Mouse (Mus musculus): Measurements from ENCODE around the gene Chmp3. TPM values are rescaled to one million over a fixed set of nuclear protein-coding genes. Genes with fewer than 3 reads are reported as not detected.

Chmp3 gene
- polyA plus RNA-seq, 1 experiment, result not detected

GRCm38 (mm10) chr6:71583198-71583597 is 39.6 kb downstream of the Chmp3 start:
- Histone ChIP-seq H3K27ac (ENCODE audit: insufficient read depth, low read depth, low read length) (no peak overlapping the region), H3K4me3 (ENCODE audit: insufficient read depth, low read depth, low read length) (no peak overlapping the region), H3K4me1 (ENCODE audit: control insufficient read depth, insufficient read depth, low read length) (no peaks in the 10 kb centered on the region)
- 24% methylated on average over 4 of the region's 4 CpGs for WGBS
- TF ChIP-seq CTCF (IDR thresholded peaks at IDR 0.05; ENCODE audit: insufficient read depth, low read depth, low read length), result no peak
- no peak for TF ChIP-seq POLR2A (IDR thresholded peaks at IDR 0.05; ENCODE audit: insufficient read depth, low read depth, low read length)

- WGBS, result 100% methylated on average over 1 of the region's 1 CpGs
- H3K4me1 ChIP-seq (ENCODE audit: control insufficient read depth, insufficient read depth, low read length), result no peaks in the 10 kb centered on the region
- TF ChIP-seq CTCF (IDR thresholded peaks at IDR 0.05; ENCODE audit: insufficient read depth, low read depth, low read length) (no peak), POLR2A (IDR thresholded peaks at IDR 0.05; ENCODE audit: insufficient read depth, low read depth, low read length) (no peak)
- no peak overlapping the region for H3K27ac ChIP-seq (ENCODE audit: insufficient read depth, low read depth, low read length)
- no peak overlapping the region for H3K4me3 ChIP-seq (ENCODE audit: insufficient read depth, low read depth, low read length)
Observed at GRCm38 (mm10) chr6:71589401-71589800, 45.8 kb downstream of the Chmp3 start.

- WGBS, result 95% methylated on average over 4 of the region's 4 CpGs
- TF ChIP-seq CTCF (IDR thresholded peaks at IDR 0.05; ENCODE audit: insufficient read depth, low read depth, low read length), result no peak
- no peak for TF ChIP-seq POLR2A (IDR thresholded peaks at IDR 0.05; ENCODE audit: insufficient read depth, low read depth, low read length)
- H3K27ac ChIP-seq (ENCODE audit: insufficient read depth, low read depth, low read length), result no peak overlapping the region
- H3K4me3 ChIP-seq (ENCODE audit: insufficient read depth, low read depth, low read length), result no peak overlapping the region
- H3K4me1 ChIP-seq (ENCODE audit: control insufficient read depth, insufficient read depth, low read length), result no peaks in the 10 kb centered on the region
Observed at GRCm38 (mm10) chr6:71590154-71590553, 46.6 kb downstream of the Chmp3 start.

- TF ChIP-seq CTCF (IDR thresholded peaks at IDR 0.05; ENCODE audit: insufficient read depth, low read depth, low read length) (no peak), POLR2A (IDR thresholded peaks at IDR 0.05; ENCODE audit: insufficient read depth, low read depth, low read length) (no peak)
- H3K4me1 ChIP-seq (ENCODE audit: control insufficient read depth, insufficient read depth, low read length), result no peaks in the 10 kb centered on the region
- 84% methylated on average over 3 of the region's 3 CpGs for WGBS
- no peak overlapping the region for H3K4me3 ChIP-seq (ENCODE audit: insufficient read depth, low read depth, low read length)
- no peak overlapping the region for H3K27ac ChIP-seq (ENCODE audit: insufficient read depth, low read depth, low read length)
Observed at GRCm38 (mm10) chr6:71607756-71608155, 64.2 kb downstream of the Chmp3 start.

GRCm38 (mm10) chr6:71608994-71609393 is 65.4 kb downstream of the Chmp3 start:
- H3K4me3 ChIP-seq (ENCODE audit: insufficient read depth, low read depth, low read length), result no peak overlapping the region
- TF ChIP-seq POLR2A (IDR thresholded peaks at IDR 0.05; ENCODE audit: insufficient read depth, low read depth, low read length), result no peak
- no peak for TF ChIP-seq CTCF (IDR thresholded peaks at IDR 0.05; ENCODE audit: insufficient read depth, low read depth, low read length)
- H3K4me1 ChIP-seq (ENCODE audit: control insufficient read depth, insufficient read depth, low read length), result no peaks in the 10 kb centered on the region
- H3K27ac ChIP-seq (ENCODE audit: insufficient read depth, low read depth, low read length), result no peak overlapping the region

GRCm38 (mm10) chr6:71609968-71610367 is 66.4 kb downstream of the Chmp3 start:
- Histone ChIP-seq H3K4me3 (ENCODE audit: insufficient read depth, low read depth, low read length) (no peak overlapping the region), H3K27ac (ENCODE audit: insufficient read depth, low read depth, low read length) (no peak overlapping the region), H3K4me1 (ENCODE audit: control insufficient read depth, insufficient read depth, low read length) (no peaks in the 10 kb centered on the region)
- TF ChIP-seq CTCF (IDR thresholded peaks at IDR 0.05; ENCODE audit: insufficient read depth, low read depth, low read length), result no peak
- TF ChIP-seq POLR2A (IDR thresholded peaks at IDR 0.05; ENCODE audit: insufficient read depth, low read depth, low read length), result no peak
- 88% methylated on average over 7 of the region's 7 CpGs for WGBS

GRCm38 (mm10) chr6:71613225-71613624 is 69.6 kb downstream of the Chmp3 start:
- Histone ChIP-seq H3K4me3 (ENCODE audit: insufficient read depth, low read depth, low read length) (no peak overlapping the region), H3K27ac (ENCODE audit: insufficient read depth, low read depth, low read length) (no peak overlapping the region)
- no peak for TF ChIP-seq CTCF (IDR thresholded peaks at IDR 0.05; ENCODE audit: insufficient read depth, low read depth, low read length)
- TF ChIP-seq POLR2A (IDR thresholded peaks at IDR 0.05; ENCODE audit: insufficient read depth, low read depth, low read length), result no peak

GRCm38 (mm10) chr6:71616959-71617358 is 73.4 kb downstream of the Chmp3 start:
- H3K4me1 ChIP-seq (ENCODE audit: control insufficient read depth, insufficient read depth, low read length), result no peaks in the 10 kb centered on the region
- no peak overlapping the region for H3K4me3 ChIP-seq (ENCODE audit: insufficient read depth, low read depth, low read length)
- TF ChIP-seq POLR2A (IDR thresholded peaks at IDR 0.05; ENCODE audit: insufficient read depth, low read depth, low read length) (no peak), CTCF (IDR thresholded peaks at IDR 0.05; ENCODE audit: insufficient read depth, low read depth, low read length) (no peak)
- 51% methylated on average over 5 of the region's 5 CpGs for WGBS
- H3K27ac ChIP-seq (ENCODE audit: insufficient read depth, low read depth, low read length), result no peak overlapping the region

More at GRCm38 (mm10) chr6:71613225-71613624, 69.6 kb downstream of the Chmp3 start:
- no peaks in the 10 kb centered on the region for H3K4me1 ChIP-seq (ENCODE audit: control insufficient read depth, insufficient read depth, low read length)

- Histone ChIP-seq H3K27ac (ENCODE audit: insufficient read depth, low read depth, low read length) (no peak overlapping the region), H3K4me1 (ENCODE audit: control insufficient read depth, insufficient read depth, low read length) (no peaks in the 10 kb centered on the region), H3K4me3 (ENCODE audit: insufficient read depth, low read depth, low read length) (no peak overlapping the region)
- TF ChIP-seq POLR2A (IDR thresholded peaks at IDR 0.05; ENCODE audit: insufficient read depth, low read depth, low read length) (no peak), CTCF (IDR thresholded peaks at IDR 0.05; ENCODE audit: insufficient read depth, low read depth, low read length) (no peak)
- WGBS, result 72% methylated on average over 5 of the region's 5 CpGs
Observed at GRCm38 (mm10) chr6:71621551-71621950, 78.0 kb downstream of the Chmp3 start.

GRCm38 (mm10) chr6:71621981-71622380 is 78.4 kb downstream of the Chmp3 start:
- H3K27ac ChIP-seq (ENCODE audit: insufficient read depth, low read depth, low read length), result no peak overlapping the region
- WGBS, result 47% methylated on average over 5 of the region's 5 CpGs
- H3K4me3 ChIP-seq (ENCODE audit: insufficient read depth, low read depth, low read length), result no peak overlapping the region
- H3K4me1 ChIP-seq (ENCODE audit: control insufficient read depth, insufficient read depth, low read length), result no peaks in the 10 kb centered on the region
- TF ChIP-seq POLR2A (IDR thresholded peaks at IDR 0.05; ENCODE audit: insufficient read depth, low read depth, low read length) (no peak), CTCF (IDR thresholded peaks at IDR 0.05; ENCODE audit: insufficient read depth, low read depth, low read length) (no peak)

All from olfactory bulb, adult 2 months (tissue).